ENCODE assay signal across 8 mouse cellular contexts in genomic region chr15:80266281-80266680, GRCm38 (mm10). TPM values are rescaled to one million over a fixed set of nuclear protein-coding genes. Genes with fewer than 3 reads are reported as not detected.
DNase-seq lines count a peak whose midpoint lies in the region; ATAC-seq and TF ChIP-seq lines count a peak whose summit lies in the region.

No protein-coding gene starts in this region.

- peak; percentile 86 for TF ChIP-seq CTCF in lung, adult 2 months (IDR thresholded peaks at IDR 0.05; ENCODE audit: insufficient read depth, low read length)

- no peak for TF ChIP-seq POLR2A in lung, adult 2 months (IDR thresholded peaks at IDR 0.05; ENCODE audit: borderline replicate concordance, extremely low read depth, low read depth, low read length)

- WGBS in lung, adult 2 months = 0% methylated on average over 2 of the region's 2 CpGs

- DNase-seq in CD4-positive helper T cell, adult 2 months (ENCODE audit: low read depth, low spot score) = peak; percentile 75
- peak; percentile 92 for DNase-seq in MN1 (ENCODE audit: low spot score)
- DNase-seq in cerebellum, postnatal 14 days = peak; percentile 93 to 95
- DNase-seq in gastrocnemius, adult 8-10 months (ENCODE audit: low spot score in 2 of 2) = peak; percentile 41 to 46
- peak; percentile 88 for DNase-seq in kidney, postnatal 14 days
- peak; percentile 54 for DNase-seq in lung, adult 2 months
- DNase-seq in retina, adult 2 months (ENCODE audit: low read depth, low spot score) = peak; percentile 67

- H3K4me1 ChIP-seq in lung, adult 2 months (ENCODE audit: control insufficient read depth, insufficient read depth, low read length) = peaks cover 7% of the 10 kb centered on the region

- H3K4me3 ChIP-seq in lung, adult 2 months (replicated peaks; ENCODE audit: extremely low read depth, low read depth, low read length) = no peak overlapping the region

- no peak for ATAC-seq in erythroblast, adult 5-6 weeks (replicated peaks; ENCODE audit: low FRiP score, poor library complexity, severe bottlenecking)

RNA-seq across cellular contexts. Expression of gene Rps19bp1, which starts 2.2 kb away (rescaled TPM):
- total RNA-seq in gastrocnemius, adult 8-10 months (2022) = 10 to 100 TPM; 12.2 to 15.4 (median 12.8) TPM
- 14.4 and 15.6 TPM in 2 replicates for polyA plus RNA-seq in lung, adult 2 months (2012; rRNA removed)
- 15.4 and 16.5 TPM in 2 replicates for total RNA-seq in erythroblast, adult 5-6 weeks (2015; ENCODE audit: low replicate concordance)
- 5.0 and 10.1 TPM in 2 replicates for total RNA-seq in erythroblast, adult 5-6 weeks (2017; ENCODE audit: low replicate concordance)

RNA-seq across cellular contexts. Expression of gene Atf4, which starts 11.3 kb away (rescaled TPM):
- total RNA-seq in gastrocnemius, adult 8-10 months (2022) = 100 to 1,000 TPM; 130 to 146 (median 141) TPM
- polyA plus RNA-seq in lung, adult 2 months (2012; rRNA removed) = 142 and 154 TPM in 2 replicates
- 86.3 and 108 TPM in 2 replicates for total RNA-seq in erythroblast, adult 5-6 weeks (2015; ENCODE audit: low replicate concordance)
- total RNA-seq in erythroblast, adult 5-6 weeks (2017; ENCODE audit: low replicate concordance) = 148 and 150 TPM in 2 replicates

RNA-seq across cellular contexts. Expression of gene Cacna1i, which starts 20.8 kb away (rescaled TPM):
- total RNA-seq in gastrocnemius, adult 8-10 months (2022) = 1 to 10 TPM in 1 of 4 experiments, under 1 TPM in 3; 0.15 to 1.9 (median 0.38) TPM
- 0.80 and 1.2 TPM in 2 replicates for polyA plus RNA-seq in lung, adult 2 months (2012; rRNA removed)
- total RNA-seq in erythroblast, adult 5-6 weeks (2015; ENCODE audit: low replicate concordance) = not detected in 2 replicates
- total RNA-seq in erythroblast, adult 5-6 weeks (2017; ENCODE audit: low replicate concordance) = not detected in 2 replicates

RNA-seq across cellular contexts. Expression of gene AC140267.1, which starts 30.6 kb away (rescaled TPM):
- 10 to 100 TPM in 2 of 4 experiments, 1 to 10 TPM in 2; 3.3 to 22.6 (median 9.7) TPM for total RNA-seq in gastrocnemius, adult 8-10 months (2022)
- polyA plus RNA-seq in lung, adult 2 months (2012; rRNA removed) = not detected in 2 replicates
- not detected in 2 replicates for total RNA-seq in erythroblast, adult 5-6 weeks (2015; ENCODE audit: low replicate concordance)
- total RNA-seq in erythroblast, adult 5-6 weeks (2017; ENCODE audit: low replicate concordance) = not detected in 2 replicates

RNA-seq across cellular contexts. Expression of gene Mief1, which starts 32.5 kb away (rescaled TPM):
- 10 to 100 TPM; 25.6 to 28.6 (median 26.4) TPM for total RNA-seq in gastrocnemius, adult 8-10 months (2022)
- polyA plus RNA-seq in lung, adult 2 months (2012; rRNA removed) = 10.7 and 14.6 TPM in 2 replicates
- 6.5 and 7.7 TPM in 2 replicates for total RNA-seq in erythroblast, adult 5-6 weeks (2015; ENCODE audit: low replicate concordance)
- 17.8 and 18.8 TPM in 2 replicates for total RNA-seq in erythroblast, adult 5-6 weeks (2017; ENCODE audit: low replicate concordance)

Comparison
In these comparisons a context has a peak if more than half of its experiments do, and no peak if none do; other contexts are left out.
1. DNase-seq: peak in every context shown above with its lines; median percentile 94 in cerebellum, postnatal 14 days; 92 in MN1; 88 in kidney, postnatal 14 days; 75 in CD4-positive helper T cell, adult 2 months; 67 in retina, adult 2 months; 54 in lung, adult 2 months; 44 in gastrocnemius, adult 8-10 months.